Mouse (Mus musculus) gastrocnemius, postnatal 14 days (tissue): ENCODE results near the gene Scaper. TPM values are rescaled to one million over a fixed set of nuclear protein-coding genes. Genes with fewer than 3 reads are reported as not detected.

Source experiments
- DNase-seq: peaks from one replicate; pipeline ENCODE4 v3.0.0; 2021; ENCODE audit warnings: mixed read lengths
- intact Hi-C: fragments of 180-260 bp; cut with DNase I; formaldehyde crosslinking; loops from one replicate; pipeline ENCODE4 v1.15.1; 2025; ENCODE audit warnings: low total_unique reads
- long read RNA-seq, 2 experiments: library from polyadenylated mRNA; stranded (forward); transcript quantifications; one replicate each; pipeline ENCODE4 v2.0.0; 2021
- total RNA-seq, 2 experiments: library from RNA; stranded (reverse); gene quantifications; 2 replicates each; pipeline ENCODE4 v1.2.3; 2021

Scaper gene
- total RNA-seq = 1 to 10 TPM; 6.6 to 6.9 TPM
- long read RNA-seq, experiment 1, full-length matches to known transcripts = 2 of 2 reads
- long read RNA-seq, experiment 1, partial matches to known transcripts = 0 of 2 reads
- long read RNA-seq, experiment 1, other reads (novel, unspliced or antisense) = 0 of 2 reads
- long read RNA-seq, experiment 2, full-length matches to known transcripts = 5 of 11 reads
- long read RNA-seq, experiment 2, partial matches to known transcripts = 4 of 11 reads
- long read RNA-seq, experiment 2, other reads (novel, unspliced or antisense) = 2 of 11 reads

- DNase-seq = peak; percentile 89
- intact Hi-C loops = no loop called here
Observed at GRCm38 (mm10) chr9:55937664-55938617, at the start of gene Scaper. TSS of gene Scaper (minus strand) at chr9:55938119.

DNA sequence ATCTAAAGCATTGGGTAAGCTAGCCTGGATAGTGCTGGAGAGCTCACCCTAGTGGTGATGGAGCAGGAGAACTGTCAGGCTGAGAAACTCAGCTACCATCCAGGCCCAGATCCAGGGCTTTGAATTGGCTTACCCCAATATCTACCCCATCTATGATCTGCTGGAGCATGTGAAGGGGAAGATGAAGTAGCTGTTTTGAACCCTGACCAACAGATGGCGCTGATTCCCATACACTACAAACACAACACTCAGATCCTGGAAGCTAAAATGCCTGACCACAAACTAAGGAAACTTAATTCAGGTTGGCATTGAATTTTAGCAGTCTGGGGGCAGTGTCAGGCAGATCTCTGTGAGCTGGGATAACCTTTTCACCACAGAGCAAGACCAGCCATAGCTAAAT is 8.9 kb upstream of the Scaper start:
- peak; percentile 10 for DNase-seq
- intact Hi-C loops = no loop called here

GRCm38 (mm10) chr9:55941356-55941755 is 3.4 kb upstream of the Scaper start:
- intact Hi-C loops = no loop called here
- DNase-seq = no peak

- no peak for DNase-seq
- intact Hi-C loops = no loop called here
Observed at GRCm38 (mm10) chr9:55938618-55938985, 683 bp upstream of the Scaper start.

GRCm38 (mm10) chr9:55937224-55937663 is 675 bp downstream of the Scaper start:
- no peak for DNase-seq

GRCm38 (mm10) chr9:55932482-55932881 is 5.4 kb downstream of the Scaper start:
- intact Hi-C loops = no loop called here
- no peak for DNase-seq

More at GRCm38 (mm10) chr9:55937224-55937663, 675 bp downstream of the Scaper start:
- intact Hi-C loops = no loop called here

DNA sequence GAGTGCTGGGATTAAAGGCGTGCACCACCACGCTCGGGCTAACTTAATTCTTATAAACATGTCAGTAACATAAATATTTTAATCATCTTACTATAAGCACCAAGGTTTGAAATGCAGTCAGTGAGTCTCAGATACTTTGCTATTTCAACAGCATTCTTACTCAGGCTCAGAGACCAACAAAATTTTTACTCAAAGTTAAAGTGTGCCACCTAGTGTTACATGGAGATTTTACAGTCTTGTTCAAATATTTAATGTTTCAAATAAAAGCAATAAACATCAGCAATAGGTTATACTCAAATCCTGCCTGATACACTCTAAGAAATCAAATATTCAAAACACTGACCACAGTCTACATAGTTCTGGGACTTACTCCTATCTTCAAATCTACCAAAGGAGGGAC is 19.3 kb downstream of the Scaper start:
- DNase-seq = no peak
- intact Hi-C loops = loop anchor here (5.0 kb wide), 1 partner anchor 491 kb away; no protein-coding TSS in a partner anchor

DNA sequence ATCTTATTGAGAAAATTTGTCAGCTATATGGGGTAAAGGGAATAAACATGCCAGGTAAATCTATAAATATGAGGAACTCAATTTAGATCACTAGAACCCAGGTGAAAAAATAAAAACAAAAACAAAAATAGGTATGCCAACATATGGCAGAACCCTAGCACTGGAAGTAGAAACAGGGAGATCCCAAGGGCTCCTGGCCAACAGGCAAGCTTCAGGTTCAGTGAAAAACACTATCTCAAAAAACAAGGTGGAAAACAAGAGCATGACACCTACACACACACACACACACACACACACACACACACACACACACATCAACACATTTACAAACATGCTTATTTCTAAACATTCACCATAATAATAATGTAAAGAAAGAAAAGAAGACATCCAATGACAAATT is 21.2 kb downstream of the Scaper start:
- DNase-seq = no peak
- intact Hi-C loops = loop anchor here (5.0 kb wide), 1 partner anchor 489 kb away; no protein-coding TSS in a partner anchor

DNA sequence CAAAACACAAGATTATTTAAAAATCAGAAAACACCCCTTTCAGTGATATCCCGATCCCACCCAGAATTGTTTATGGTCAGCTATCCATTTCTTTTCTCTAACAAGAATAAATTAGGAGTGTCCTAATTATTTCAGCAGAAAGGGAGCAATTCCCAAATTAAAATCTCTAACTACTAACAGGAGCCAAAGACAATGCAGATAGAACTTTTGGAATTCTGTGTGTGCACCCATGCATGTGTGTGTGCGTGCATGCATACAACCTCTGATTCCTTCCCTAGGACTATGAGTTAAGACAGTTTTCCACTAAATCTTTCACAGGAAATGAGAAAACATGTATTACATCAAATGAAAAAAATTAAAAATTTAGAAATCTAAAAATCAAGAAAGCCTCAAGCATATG is 26.4 kb downstream of the Scaper start:
- intact Hi-C loops = no loop called here
- DNase-seq = no peak

DNA sequence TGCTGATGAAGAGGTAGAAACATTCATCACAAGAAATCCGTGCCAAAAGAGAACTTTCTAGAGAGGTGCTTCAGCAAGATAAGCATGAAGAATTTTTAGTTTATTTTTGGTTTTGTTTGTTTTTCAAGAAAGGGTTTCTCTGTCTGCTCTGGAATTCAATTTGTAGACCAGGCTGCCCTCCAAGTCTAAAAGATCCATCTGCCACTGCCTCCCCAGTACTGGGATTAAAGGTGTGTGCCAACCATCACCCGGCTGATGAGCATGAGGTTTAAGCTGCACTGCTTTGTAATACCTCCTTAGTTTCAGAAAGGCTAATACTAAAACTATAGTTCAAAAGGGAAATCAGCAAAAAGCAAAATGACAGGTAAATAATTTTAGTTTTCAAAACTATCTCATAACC is 35.0 kb downstream of the Scaper start:
- intact Hi-C loops = no loop called here
- no peak for DNase-seq

DNA sequence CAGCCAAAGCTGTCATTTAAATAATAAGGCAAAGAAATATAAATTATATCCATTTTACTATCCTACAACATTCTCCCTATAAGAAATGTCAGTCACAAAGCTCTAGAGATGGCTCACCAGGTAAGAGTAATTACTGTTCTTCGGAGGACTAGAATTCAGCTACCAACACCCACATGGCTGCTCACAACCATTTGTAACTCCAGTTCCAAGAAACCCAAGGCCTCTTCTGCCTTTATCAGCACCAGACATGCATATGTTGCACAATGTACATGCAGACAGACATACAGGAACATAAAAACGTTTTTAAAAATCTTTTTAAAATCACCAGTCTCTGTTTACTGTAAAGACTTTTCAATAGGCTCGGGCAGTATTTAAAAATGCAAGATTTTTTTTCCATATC is 36.3 kb downstream of the Scaper start:
- intact Hi-C loops = no loop called here
- DNase-seq = no peak

GRCm38 (mm10) chr9:55900531-55900930 is 37.4 kb downstream of the Scaper start:
- DNase-seq = no peak
- intact Hi-C loops = no loop called here

DNA sequence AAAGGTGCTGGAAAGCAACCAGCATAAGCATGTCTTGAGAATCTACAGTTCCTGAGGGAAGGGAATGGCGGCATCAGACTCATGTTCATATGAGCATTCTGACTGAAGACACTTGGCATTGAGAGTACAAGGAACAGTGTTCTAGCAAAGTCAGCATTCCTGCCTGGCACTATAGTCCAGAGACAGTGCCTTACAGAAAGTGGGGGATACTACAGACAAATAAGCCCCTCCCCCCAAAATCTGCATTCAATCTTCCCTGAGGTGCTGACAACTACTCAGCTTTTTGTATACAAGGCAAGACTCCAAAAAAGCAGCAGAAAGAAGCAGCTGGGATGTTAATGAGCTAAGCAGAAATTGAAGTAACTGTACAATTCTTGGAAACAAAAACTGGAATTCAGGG is 59.9 kb downstream of the Scaper start:
- DNase-seq = no peak
- intact Hi-C loops = no loop called here

GRCm38 (mm10) chr9:55789442-55789841 is 148.5 kb downstream of the Scaper start:
- no peak for DNase-seq
- intact Hi-C loops = no loop called here

- intact Hi-C loops = no loop called here
- no peak for DNase-seq
Observed at GRCm38 (mm10) chr9:55712016-55712415, 225.9 kb downstream of the Scaper start.

DNA sequence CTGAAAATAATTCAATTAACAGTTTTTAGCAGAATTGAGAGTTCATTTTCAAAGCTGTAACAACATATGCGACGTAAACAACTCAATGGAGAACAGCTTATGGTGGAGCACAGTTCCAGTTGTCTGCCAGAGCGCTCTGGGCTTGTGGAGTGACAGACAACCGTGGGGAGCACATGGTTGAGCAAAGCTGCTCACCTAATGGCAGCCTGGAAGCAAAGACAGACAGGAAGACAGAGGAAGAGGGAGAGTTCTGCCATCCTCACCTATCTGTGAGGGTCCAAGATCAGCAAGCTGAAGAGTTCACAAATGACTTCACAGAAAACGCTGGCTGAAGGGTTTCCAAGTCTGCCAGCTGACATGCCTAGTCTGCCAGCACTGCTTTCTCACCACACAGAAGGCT is 227.4 kb downstream of the Scaper start:
- DNase-seq = no peak
- intact Hi-C loops = no loop called here

GRCm38 (mm10) chr9:55706603-55707002 is 231.3 kb downstream of the Scaper start:
- intact Hi-C loops = no loop called here
- no peak for DNase-seq

DNA sequence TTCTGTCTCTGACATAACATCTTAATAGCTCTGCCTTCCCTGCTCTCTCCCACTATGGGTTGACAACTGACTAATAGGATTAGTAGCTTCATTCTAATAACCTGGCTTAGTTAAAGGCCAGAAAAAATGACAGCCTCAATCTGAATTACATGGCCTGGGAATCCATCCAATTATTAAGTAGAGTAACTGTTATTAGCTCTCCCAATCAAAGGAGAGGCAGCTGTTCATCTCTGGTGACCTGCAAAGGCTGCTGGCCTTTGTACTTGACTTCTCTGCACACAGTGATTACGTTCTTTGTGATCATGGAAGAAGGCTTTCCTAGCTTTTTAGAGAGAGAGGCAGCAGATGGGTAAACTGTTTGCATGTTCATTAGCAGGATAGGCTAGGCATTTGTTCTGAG is 242.6 kb downstream of the Scaper start:
- no peak for DNase-seq
- intact Hi-C loops = no loop called here

DNA sequence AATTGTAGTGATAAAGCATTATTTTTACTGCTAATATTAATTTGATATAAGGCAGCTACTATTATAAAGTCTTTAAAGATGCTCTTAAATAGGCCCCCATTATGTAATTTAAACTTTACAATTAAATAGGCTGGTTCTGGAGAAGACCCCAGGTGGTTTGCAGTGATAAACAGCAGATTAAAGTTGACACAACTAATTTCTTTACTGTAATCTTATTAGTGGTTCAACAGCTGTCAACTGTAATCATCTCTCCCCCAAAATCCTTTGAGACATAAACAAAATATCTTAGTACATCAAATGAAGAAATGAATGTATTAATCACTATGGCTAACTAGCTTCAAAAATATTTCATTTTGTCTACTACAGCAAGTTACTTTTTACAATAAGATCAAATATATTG is 260.8 kb downstream of the Scaper start:
- no peak for DNase-seq
- intact Hi-C loops = no loop called here

GRCm38 (mm10) chr9:55646444-55646843 is 291.5 kb downstream of the Scaper start:
- intact Hi-C loops = no loop called here
- no peak for DNase-seq

- intact Hi-C loops = no loop called here
- no peak for DNase-seq
Observed at GRCm38 (mm10) chr9:55626990-55627389, 310.9 kb downstream of the Scaper start.
